Mouse (Mus musculus) kidney, postnatal 0 days (tissue): ENCODE measurements around the gene Ergic3. TPM values are rescaled to one million over a fixed set of nuclear protein-coding genes. Genes with fewer than 3 reads are reported as not detected.

Source experiments
- ATAC-seq: fragments of 200-750 bp; cut with Nextera tagmentation; replicated peaks from 2 replicates; pipeline ENCODE4 v1.8.0; 2017; ENCODE audit warnings: low read depth, moderate number of reproducible peaks, moderate TSS enrichment, moderate library complexity; ENCODE audit not compliant: low FRiP score
- DNase-seq: peaks from one replicate; pipeline ENCODE4 v3.0.0-alpha.2; 2016; ENCODE audit warnings: low spot score
- H3K27ac ChIP-seq: fragments of 300-500 bp; sonication (generic); 2 replicates; pipeline ENCODE4 v1.5.1; 2014; ENCODE audit warnings: mild to moderate bottlenecking
- H3K27me3 ChIP-seq: fragments of 300-500 bp; sonication (generic); 2 replicates; pipeline ENCODE4 v1.6.1; 2014; ENCODE audit warnings: low read length, mixed read lengths; ENCODE audit not compliant: insufficient read depth
- H3K36me3 ChIP-seq: fragments of 300-500 bp; sonication (generic); 2 replicates; pipeline ENCODE4 v1.6.1; 2014; ENCODE audit warnings: low read length, mixed read lengths; ENCODE audit not compliant: insufficient read depth
- H3K4me1 ChIP-seq: fragments of 300-500 bp; sonication (generic); replicated peaks from 2 replicates; pipeline ENCODE4 v1.6.1; 2014; ENCODE audit warnings: antibody characterized with exemption, low read length, mixed read lengths; ENCODE audit not compliant: insufficient read depth
- H3K4me2 ChIP-seq: fragments of 300-500 bp; sonication (generic); 2 replicates; pipeline ENCODE4 v1.6.1; 2014; ENCODE audit warnings: mild to moderate bottlenecking, low read length, moderate library complexity, mixed read lengths
- H3K4me3 ChIP-seq: fragments of 300-500 bp; sonication (generic); replicated peaks from 2 replicates; pipeline ENCODE4 v1.5.1; 2014; ENCODE audit warnings: low read depth, low read length
- H3K9ac ChIP-seq: fragments of 300-500 bp; sonication (generic); 2 replicates; pipeline ENCODE4 v1.6.1; 2014; ENCODE audit warnings: low read depth, low read length
- H3K9me3 ChIP-seq: fragments of 300-500 bp; sonication (generic); replicated peaks from 2 replicates; pipeline ENCODE4 v1.6.1; 2016; ENCODE audit warnings: low read length, inconsistent platforms, mixed read lengths
- CTCF ChIP-seq: IDR thresholded peaks from 2 replicates; pipeline ENCODE4 v1.5.1; 2016; ENCODE audit warnings: antibody characterized with exemption, low read depth, mild to moderate bottlenecking, moderate library complexity
- WGBS: fragments of 180-500 bp; shearing (Covaris S2); extraction: QIAGEN DNeasy Blood & Tissue Kit; methylation state at CpG from one replicate; pipeline ENCODE4 v1.1.7; 2014; 5-methylcytosine and 5-hydroxymethylcytosine counted together
- polyA plus RNA-seq: library from polyadenylated mRNA; unstranded; fragments of >200 nt; fragmentation: Nextera tagmentation; extraction: Ambion mirVana; gene quantifications from 2 replicates; pipeline ENCODE4 v1.2.1, GENCODE M21; 2015

The Ergic3 gene
- polyA plus RNA-seq, 1 experiment from 2014 or later, result 219 TPM

DNA sequence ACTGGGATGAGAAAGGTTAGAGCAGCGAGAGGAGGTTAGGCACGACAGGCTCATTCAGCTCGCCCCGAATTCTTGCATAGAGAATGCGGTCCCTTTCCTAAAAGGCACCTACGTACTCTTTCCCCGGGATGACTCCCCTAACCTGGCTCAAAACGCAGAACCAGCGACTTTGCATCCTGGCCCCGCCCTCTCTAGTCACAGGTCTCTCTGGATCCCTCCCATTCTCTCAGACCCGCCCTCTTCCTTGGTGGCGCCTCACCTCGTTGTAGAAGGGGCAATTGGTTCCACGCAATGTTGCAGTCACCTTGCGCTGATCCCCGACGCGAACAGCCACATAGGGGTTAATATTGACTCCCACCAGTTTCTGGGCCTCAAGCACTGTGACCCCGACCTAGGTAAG lies 40.1 kb downstream of the Ergic3 start:
- Histone ChIP-seq H3K4me3 (0 out of 2 replicates have a peak overlapping the region, but pooled peaks have one; percentile 17), H3K4me1 (0 out of 2 replicates have a peak, but pooled peaks cover 4% of the 10 kb centered on the region), H3K27ac (no peak overlapping the region), H3K4me2 (peak overlapping the region; percentile 52), H3K36me3 (no peaks in the 10 kb centered on the region), H3K9me3 (no peaks in the 10 kb centered on the region), H3K9ac (no peak overlapping the region), H3K27me3 (no peaks in the 10 kb centered on the region)
- DNase-seq (peak; percentile 40), ATAC-seq (no peak)
- no peak for TF ChIP-seq CTCF
- WGBS, result 6% methylated on average over 19 of the region's 19 CpGs

DNA sequence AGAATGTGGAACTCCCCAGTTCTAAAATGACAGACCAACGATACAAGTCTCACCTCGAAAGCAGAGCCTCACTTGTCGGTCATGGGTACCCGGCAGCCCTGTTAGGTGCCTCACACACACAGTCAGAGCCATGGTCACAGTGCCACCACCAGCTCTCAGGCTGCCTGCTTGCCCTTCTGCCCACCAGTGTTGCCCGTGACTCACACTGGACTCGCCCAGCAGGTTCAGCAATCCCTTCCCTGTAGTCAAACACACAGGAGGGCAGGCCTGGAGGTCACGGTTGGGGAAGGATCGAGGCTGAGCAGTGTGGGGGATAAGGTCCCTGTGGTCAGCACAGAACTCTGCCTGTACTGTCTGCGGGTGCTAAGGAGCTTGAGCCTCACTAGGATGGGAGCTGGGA lies 45.0 kb downstream of the Ergic3 start, which contains the start of gene Fer1l4:
Fer1l4 (minus strand) TSS at position 132 of the 400 bp plus-strand sequence.
- no peaks in the 10 kb centered on the region for H3K9me3 ChIP-seq
- no peaks in the 10 kb centered on the region for H3K36me3 ChIP-seq
- H3K4me2 ChIP-seq, result no peak within 1 kb of the TSS
- 77% methylated on average over 9 of the region's 9 CpGs for WGBS
- ATAC-seq (no peak), DNase-seq (no peak)
- 0 out of 2 replicates have a peak, but pooled peaks cover 3% of the 10 kb centered on the region for H3K4me1 ChIP-seq
- no peaks in the 10 kb centered on the region for H3K27me3 ChIP-seq
- no peak within 1 kb of the TSS for H3K27ac ChIP-seq
- no peak within 1 kb of the TSS for H3K4me3 ChIP-seq
- no peak for TF ChIP-seq CTCF
- H3K9ac ChIP-seq, result no peak within 1 kb of the TSS

DNA sequence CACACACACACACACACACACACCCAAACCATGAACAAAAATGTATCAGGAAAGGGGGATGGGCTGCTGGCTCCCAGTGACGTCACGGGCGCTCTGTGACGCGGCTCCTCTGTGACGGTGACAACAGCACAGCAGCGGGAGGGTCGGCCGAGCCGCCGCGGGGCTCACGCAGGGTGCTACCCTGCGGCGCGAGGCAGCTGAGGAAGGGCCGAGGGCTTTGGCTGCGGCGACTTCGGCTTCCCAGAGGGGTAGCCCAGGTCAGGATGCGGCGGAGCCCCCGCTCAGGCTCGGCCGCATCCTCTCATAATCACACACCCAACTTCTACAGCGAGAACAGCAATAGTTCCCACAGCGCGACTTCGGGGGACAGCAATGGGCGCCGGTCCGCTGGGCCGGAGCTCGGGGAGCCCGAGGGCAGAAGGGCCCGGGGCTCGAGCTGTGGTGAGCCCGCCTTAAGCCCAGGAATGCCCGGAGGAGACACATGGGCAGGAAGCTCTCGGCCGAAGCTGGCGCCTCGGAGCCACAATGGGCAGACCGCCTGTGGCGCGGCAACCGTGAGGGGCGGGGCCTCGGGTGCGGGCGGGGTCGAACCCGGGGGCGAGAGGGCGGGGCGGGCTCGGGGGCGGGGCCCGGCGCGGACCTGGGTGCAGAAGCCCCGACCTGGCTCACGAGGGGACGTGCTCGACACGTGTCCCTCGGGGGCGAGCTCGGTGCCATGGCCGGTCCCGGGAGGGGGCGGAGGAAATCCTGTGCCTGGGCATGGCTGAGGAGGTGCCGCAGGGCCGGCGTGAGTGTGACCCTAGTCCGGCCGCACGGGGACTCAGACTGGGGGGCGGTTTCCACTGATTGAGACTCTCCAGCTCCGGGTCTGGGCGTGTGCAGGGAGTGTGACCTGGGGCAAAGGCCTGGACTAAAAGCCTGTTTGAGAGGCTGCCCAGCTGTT lies 57.5 kb downstream of the Ergic3 start, which contains the start of gene Spag4:
Spag4 (plus strand) TSS at position 77 of the 943 bp plus-strand sequence.
- H3K4me2 ChIP-seq, result peak within 1 kb of the TSS; percentile 100

DNA sequence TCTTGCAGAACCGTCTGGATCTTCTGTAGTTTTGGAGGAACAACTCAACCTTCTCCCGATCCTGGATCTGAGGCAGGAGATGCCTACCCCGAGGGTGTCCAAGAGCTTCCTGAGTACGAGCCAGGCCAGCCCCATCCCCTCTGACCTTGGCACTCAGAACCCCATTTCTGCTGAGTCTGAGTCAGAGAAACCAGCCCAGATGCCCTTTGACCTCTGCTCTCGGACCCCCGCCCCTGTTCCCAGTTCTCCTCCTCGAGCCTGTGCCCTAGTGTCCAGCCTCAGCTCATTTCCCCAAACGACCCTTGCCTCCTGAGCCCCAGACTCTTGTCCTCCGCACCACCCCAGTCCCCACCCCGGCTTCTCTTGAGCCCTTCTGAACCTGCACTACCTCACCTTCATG lies 58.3 kb downstream of the Ergic3 start:
- ATAC-seq (peak; percentile 10), DNase-seq (no peak)
- Histone ChIP-seq H3K4me3 (peak overlapping the region; percentile 76), H3K9ac (peak overlapping the region; percentile 62; the same call in 1 of the 2 replicates), H3K9me3 (no peaks in the 10 kb centered on the region), H3K4me2 (peak overlapping the region; percentile 100), H3K27me3 (no peaks in the 10 kb centered on the region), H3K4me1 (peaks cover 8% of the 10 kb centered on the region; the same call in 1 of the 2 replicates), H3K36me3 (peaks cover under 1% of the 10 kb centered on the region; the same call in 1 of the 2 replicates), H3K27ac (no peak overlapping the region)
- no peak for TF ChIP-seq CTCF
- WGBS, result 29% methylated on average over 9 of the region's 10 CpGs

More for the DNA sequence above, 57.5 kb downstream of the Ergic3 start, which contains the start of gene Spag4:
- H3K27ac ChIP-seq, result peak within 1 kb of the TSS; percentile 79
- peak within 1 kb of the TSS; percentile 62 for H3K9ac ChIP-seq
- ATAC-seq (peak; percentile 82), DNase-seq (peak; percentile 74)
- no peaks in the 10 kb centered on the region for H3K9me3 ChIP-seq
- H3K4me3 ChIP-seq, result peak within 1 kb of the TSS; percentile 76
- under 1% methylated on average over 69 of the region's 81 CpGs for WGBS
- H3K36me3 ChIP-seq, result no peaks in the 10 kb centered on the region
- no peaks in the 10 kb centered on the region for H3K27me3 ChIP-seq
- H3K4me1 ChIP-seq, result peaks cover 8% of the 10 kb centered on the region; the same call in 1 of the 2 replicates
- TF ChIP-seq CTCF, result no peak

Other genes with a start within 250 kb of the Ergic3 start
- 0.03 and 0.08 TPM in 2 replicates for gene Mmp24, start 232.7 kb upstream of the Ergic3 start, polyA plus RNA-seq
- gene BC029722, start 188.6 kb upstream of the Ergic3 start, polyA plus RNA-seq, result 28.4 and 29.5 TPM in 2 replicates
- gene Eif6, start 181.1 kb upstream of the Ergic3 start, polyA plus RNA-seq, result 207 and 220 TPM in 2 replicates
- gene Fam83c, start 173.2 kb upstream of the Ergic3 start, polyA plus RNA-seq, result 0.07 and 0.10 TPM in 2 replicates
- 72.9 and 83.2 TPM in 2 replicates for gene Uqcc1, start 77.7 kb upstream of the Ergic3 start, polyA plus RNA-seq
- not detected in 2 replicates for gene Gm15557, start 67.3 kb upstream of the Ergic3 start, polyA plus RNA-seq
- 0.64 and 0.91 TPM in 2 replicates for gene Gdf5, start 62.7 kb upstream of the Ergic3 start, polyA plus RNA-seq
- 10.1 and 11.0 TPM in 2 replicates for gene Cep250, start 51.6 kb upstream of the Ergic3 start, polyA plus RNA-seq
- 0.68 and 2.5 TPM in 2 replicates for gene 6430550D23Rik, start 68 bp upstream of the Ergic3 start, polyA plus RNA-seq
- 0.38 and 0.51 TPM in 2 replicates for gene Fer1l4, start 44.9 kb downstream of the Ergic3 start, polyA plus RNA-seq
- gene Spag4, start 57.1 kb downstream of the Ergic3 start, polyA plus RNA-seq, result 1.9 and 2.0 TPM in 2 replicates
- gene Cpne1, start 103.9 kb downstream of the Ergic3 start, polyA plus RNA-seq, result 43.1 and 44.9 TPM in 2 replicates
- gene Rbm12, start 103.9 kb downstream of the Ergic3 start, polyA plus RNA-seq, result 17.6 and 18.9 TPM in 2 replicates
- gene Gm28036, start 119.0 kb downstream of the Ergic3 start, polyA plus RNA-seq, result 8.0 and 11.9 TPM in 2 replicates
- 524 and 529 TPM in 2 replicates for gene Romo1, start 136.0 kb downstream of the Ergic3 start, polyA plus RNA-seq
- 60.5 and 64.0 TPM in 2 replicates for gene Nfs1, start 136.1 kb downstream of the Ergic3 start, polyA plus RNA-seq
- 636 and 701 TPM in 2 replicates for gene Rbm39, start 172.2 kb downstream of the Ergic3 start, polyA plus RNA-seq
- 63.8 and 68.9 TPM in 2 replicates for gene Phf20, start 188.4 kb downstream of the Ergic3 start, polyA plus RNA-seq